Mouse (Mus musculus): Measurements from ENCODE around the gene Galnt6. TPM values are rescaled to one million over a fixed set of nuclear protein-coding genes. Genes with fewer than 3 reads are reported as not detected.
A peak's percentile ranks its signal among the peaks of the same experiment; 100 is the strongest.

Gene Galnt6
- total RNA-seq, 2 experiments from 2014 or later, result 0.49 to 0.87 TPM

DNA sequence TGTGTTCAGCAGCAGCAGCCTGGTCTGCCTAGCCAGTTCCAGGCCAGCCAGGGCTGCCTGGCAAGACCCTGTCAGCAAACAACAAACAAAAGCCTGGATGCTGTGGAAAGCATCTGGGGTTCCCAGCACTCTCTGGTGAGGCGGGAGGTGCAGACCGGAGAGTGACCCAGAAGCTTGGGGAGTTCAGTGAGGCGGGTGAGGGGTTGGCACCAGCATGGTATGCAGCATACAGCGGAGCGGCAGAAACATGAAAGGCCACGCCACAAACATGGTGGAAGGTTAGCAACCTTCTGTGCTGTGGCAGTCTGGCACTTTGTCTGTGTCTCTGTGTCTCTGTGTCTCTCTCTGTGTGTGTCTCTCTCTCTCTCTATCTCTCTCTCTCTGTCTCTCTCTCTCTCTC lies 42.7 kb downstream of the Galnt6 start:
- no peak for DNase-seq (ENCODE audit: low spot score in 2 of 2)

DNA sequence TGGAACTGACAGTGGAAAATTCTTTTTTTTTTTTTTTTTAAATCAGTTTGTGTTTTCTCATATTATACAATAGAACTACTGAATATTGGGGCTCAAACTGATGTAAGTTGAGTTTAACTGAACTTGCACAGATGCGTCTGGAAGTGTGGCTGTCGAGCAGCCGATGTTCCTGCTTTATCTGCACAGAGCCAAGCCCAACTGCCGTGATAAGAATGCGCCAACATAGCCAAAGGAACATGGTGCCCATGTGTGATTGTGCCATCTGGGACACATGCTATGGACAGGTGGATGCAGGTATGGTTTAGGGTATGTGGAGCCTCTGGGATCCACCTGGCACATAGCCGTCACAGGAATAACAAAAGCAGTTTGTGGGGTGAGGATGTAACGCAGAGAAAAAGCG lies 43.3 kb downstream of the Galnt6 start:
- no peak for DNase-seq (ENCODE audit: low spot score in 2 of 2)

DNA sequence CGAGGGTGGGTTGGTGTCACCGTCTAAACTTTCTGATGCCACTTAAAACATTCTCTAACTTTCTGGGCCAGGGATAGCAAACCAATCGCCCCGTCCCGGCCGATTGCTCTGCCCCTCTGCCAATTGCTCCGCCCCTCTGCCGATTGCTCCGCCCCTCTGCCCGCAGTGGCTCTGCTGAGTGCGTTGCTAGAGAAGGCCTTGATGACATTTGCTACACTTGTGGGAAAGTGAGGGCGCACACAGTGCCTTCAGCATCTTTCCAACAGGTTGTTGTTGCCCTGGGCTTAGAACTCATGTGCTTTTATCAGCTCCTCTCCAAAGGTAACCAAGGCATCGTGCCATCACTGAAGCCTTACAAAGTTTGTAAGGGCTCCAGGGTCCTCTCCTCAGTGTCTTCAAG lies 43.9 kb downstream of the Galnt6 start:
- DNase-seq (ENCODE audit: low spot score in 2 of 2), result no peak

- DNase-seq (ENCODE audit: low spot score in 2 of 2), result no peak
These were observed 44.7 kb downstream of the Galnt6 start for GRCm38 (mm10) chr15:100684450-100684849.

DNA sequence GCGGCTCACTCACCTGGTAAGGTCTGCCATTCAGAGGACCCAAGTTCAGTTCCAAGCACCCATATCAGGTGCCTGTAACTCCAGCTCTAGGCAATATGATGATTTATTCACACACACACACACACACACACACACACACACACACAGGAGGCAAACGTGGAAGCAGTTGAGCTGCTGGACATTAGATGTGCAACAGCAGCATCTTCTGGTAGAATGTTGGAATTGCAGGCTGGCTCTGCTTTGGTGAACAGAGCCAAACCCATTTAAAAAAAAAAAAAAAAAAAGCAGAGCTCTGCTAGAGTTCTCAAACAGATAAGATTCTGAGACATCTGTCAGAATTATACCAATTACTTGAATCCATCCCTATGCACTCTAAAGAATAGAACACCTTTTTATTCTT lies 46.1 kb downstream of the Galnt6 start:
- peak; percentile 84 to 86 for DNase-seq (ENCODE audit: low spot score in 2 of 2)

DNA sequence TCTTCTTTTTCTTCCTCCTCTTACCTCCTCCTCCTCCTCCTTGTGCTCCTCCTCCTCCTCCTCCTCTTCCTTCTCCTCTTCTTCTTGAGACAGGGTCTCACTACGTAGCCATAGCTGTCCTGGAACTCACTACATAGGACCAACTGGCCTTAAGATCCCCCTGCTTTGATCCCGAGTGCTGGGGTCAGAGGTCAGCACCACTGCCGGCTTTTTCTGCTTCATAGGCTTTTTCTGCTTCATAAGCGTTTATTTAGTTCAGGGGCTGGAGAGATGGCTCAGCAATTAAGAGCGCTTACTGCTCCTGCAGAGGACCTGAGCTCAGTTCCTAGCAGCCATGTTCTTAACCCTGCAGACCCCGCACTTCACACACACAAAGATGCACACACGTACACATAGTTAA lies 47.4 kb downstream of the Galnt6 start:
- DNase-seq (ENCODE audit: low spot score in 2 of 2), result no peak

DNA sequence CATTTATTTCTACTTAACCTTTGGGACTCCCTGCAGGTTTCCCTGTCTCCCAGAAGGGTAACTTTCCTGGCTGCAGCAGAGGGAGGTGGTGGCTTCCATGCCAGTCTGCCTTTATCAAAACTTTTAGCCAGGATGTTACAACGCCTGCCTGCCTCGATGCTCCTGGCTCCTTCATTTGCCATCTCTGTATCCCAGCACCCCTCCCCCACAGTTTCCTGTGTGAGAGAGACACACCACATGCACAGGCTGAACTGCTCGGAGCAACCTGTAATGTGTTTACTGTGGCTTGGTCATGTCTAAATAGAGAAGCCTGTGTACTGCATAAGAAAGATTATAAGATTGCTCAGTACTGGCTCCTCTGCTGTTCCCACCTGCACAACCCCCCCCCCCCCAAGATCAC lies 48.8 kb downstream of the Galnt6 start:
- DNase-seq (ENCODE audit: low spot score in 2 of 2), result no peak

DNA sequence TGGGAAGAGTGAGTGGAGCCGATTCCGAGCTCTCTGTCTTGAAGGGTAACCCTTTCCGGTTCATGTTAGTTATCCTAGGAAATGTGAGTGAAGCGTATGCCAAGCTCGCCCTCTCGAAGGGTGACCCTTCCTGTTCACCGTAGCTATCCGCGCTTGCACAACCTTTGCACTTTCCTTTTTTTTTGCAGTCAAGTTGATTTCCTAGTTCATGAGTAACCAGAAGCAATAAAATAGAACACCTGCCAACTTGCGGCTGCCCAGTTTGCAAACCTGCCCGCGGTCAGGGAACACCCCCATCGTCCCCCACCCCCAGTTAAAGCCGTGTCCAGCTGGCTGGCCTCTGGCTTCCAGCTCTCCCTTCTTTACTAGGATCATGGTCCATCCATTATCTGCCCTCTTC lies 50.2 kb downstream of the Galnt6 start:
- no peak for DNase-seq (ENCODE audit: low spot score in 2 of 2)

GRCm38 (mm10) chr15:100678581-100678980 lies 50.6 kb downstream of the Galnt6 start:
- no peak for DNase-seq (ENCODE audit: low spot score in 2 of 2)

DNA sequence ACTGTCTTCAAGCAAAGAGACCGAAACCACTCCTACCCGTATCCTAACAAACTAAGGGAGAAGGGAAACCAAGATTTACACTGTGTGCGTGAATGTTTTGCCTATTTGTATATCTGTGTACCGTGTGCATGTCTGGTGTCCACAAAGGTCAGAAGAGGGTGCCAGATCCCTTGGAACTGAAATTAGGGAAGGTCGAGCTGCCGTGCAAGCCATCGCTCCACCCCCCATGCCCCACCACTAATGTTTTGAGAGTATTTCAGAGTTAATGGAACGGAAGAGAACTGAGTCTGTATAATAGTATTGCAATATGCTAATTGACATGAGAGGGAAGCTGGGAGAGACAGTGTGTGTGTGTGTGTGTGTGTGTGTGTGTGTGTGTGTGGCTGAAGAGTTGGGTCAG lies 51.5 kb downstream of the Galnt6 start:
- DNase-seq (ENCODE audit: low spot score in 2 of 2), result no peak

DNA sequence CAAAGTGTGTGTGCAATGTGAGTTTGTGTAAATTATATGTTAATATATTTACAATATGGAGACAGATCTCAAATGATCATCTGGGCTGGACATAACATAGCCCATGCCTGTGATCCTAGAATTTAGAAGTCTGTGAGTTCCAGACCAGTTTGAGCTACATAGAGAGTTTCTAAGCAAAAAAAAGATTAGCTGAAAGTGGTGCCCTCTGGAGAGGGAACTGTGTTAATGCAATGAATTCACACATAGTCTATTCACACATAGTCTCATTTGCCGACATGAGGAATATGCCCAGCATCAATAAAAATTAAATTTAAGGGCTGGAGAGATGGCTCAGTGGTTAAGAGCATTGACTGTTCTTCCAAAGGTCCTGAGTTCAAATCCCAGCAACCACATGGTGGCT lies 52.7 kb downstream of the Galnt6 start:
- no peak for DNase-seq (ENCODE audit: low spot score in 2 of 2)

- no peak for DNase-seq (ENCODE audit: low spot score in 2 of 2)
These were observed 53.7 kb downstream of the Galnt6 start for GRCm38 (mm10) chr15:100675486-100675885.

DNA sequence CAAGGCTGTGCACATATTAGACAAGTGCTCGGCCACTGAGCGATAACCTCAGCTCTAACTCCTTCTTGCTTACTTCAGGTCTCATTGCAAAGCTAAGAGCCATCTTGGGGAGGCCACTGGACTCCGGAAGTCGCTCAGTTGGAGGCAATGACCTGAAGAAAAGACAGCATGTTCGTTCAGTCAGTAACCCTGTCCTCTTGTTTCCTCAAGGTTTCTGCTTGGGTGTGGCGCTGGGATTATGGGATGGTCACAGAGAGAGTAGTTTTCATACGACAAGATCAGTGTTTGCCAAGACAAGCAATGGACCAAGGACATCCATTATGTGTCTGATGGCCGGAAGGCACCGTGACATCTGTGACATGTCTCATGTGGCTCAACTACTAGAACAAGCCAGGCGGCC lies 54.6 kb downstream of the Galnt6 start:
- DNase-seq (ENCODE audit: low spot score in 2 of 2), result no peak

- no peak for DNase-seq (ENCODE audit: low spot score in 2 of 2)
These were observed 55.4 kb downstream of the Galnt6 start for GRCm38 (mm10) chr15:100673585-100674391.

DNA sequence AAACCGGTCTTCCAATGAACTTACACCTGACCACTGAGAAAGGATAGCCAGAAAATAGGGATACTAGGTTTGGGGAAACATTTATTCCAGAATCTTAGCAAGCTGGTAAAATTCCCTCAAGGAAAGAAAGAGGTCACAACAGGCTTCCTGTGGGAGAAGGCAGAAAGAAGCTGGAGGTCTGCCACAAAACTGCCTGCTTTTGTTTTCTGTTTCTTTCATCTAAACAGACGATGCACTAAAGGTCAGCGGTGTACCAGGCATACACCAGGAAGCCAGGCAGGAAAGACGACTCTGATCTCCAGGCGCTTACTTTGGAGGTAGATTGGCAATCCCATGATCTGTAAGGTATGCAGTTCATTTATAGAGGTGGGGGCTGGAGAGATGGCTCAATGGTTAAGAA lies 58.3 kb downstream of the Galnt6 start:
- no peak for DNase-seq (ENCODE audit: low spot score in 2 of 2)

- DNase-seq (ENCODE audit: low spot score in 2 of 2), result no peak
These were observed 59.2 kb downstream of the Galnt6 start for GRCm38 (mm10) chr15:100670004-100670403.

DNA sequence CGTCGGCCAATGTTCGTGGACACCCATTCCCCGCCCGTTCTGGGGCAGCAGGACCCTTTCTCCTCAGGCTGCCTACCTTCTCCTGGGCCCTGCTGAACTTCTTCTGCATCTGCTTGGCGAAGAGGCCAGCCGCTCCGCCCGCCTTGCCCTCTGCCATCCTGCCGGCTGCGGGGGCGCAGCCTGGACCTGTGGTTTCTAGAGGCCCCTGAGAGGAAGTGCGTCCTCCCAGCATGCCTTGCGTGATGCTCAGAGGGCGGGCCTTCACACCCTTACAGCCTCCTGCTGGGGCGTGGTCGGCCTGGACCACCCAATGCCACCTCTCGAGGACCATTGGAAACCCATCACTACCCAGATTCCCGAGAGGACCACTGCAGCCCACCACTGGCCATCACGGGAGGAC lies 59.8 kb downstream of the Galnt6 start, which contains the start of gene Bin2:
Gene Bin2 (minus strand): TSS at position 217 of the 400 bp plus-strand sequence.
- DNase-seq (ENCODE audit: low spot score in 2 of 2), result peak in 1 of 2 experiments; percentile 30

DNA sequence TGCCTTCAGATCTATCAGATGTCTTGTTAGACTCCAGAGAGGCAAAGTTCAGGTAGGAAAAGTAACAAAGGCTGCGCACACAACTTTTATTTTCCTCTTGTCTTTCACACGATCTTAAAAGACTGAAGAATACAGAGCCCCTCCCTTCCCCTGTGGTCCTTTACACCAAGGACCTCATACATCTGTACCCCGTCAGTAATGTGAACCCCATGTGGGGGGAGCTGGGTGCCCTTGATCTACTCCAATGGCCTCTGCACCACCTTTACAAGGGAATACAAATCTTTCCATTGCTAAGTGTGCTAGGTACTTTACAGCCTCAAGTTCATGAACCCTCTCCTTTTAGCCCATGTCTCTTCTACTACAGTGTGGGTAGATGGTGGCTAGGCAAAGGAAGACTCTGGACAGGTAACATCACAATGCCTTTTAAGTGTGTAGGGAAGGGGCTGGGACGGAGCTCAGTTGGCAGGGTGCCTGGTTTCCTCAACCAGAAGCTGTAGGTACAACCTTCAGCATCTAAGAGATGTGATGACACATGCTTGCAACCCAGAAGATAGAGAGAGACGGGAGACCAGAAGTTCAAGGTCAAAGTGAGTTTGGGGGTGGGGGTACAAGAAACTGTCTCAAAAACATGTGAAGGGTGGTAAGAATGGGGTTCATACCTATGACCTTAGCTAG lies 61.2 kb downstream of the Galnt6 start:
- no peak for DNase-seq (ENCODE audit: low spot score in 2 of 2)

DNA sequence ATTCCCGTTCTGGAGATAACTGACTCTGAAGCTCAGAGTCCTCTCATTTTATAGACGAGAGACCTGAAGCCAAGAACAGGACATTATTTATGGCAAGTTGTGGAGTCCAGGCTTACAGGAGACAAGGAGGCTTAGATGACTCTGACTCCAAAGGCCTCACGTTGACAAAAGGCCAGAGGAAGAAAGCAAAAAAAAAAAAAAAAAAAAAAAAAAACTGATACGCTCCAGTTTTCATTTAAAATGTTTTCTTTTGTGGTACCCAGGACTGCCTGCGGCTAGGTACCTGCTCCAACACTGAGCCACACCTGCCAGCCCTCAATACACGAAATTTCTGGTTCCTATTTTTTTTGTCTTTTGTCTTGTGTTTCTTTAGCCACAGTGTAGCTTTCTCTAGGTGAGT lies 61.8 kb downstream of the Galnt6 start:
- DNase-seq (ENCODE audit: low spot score in 2 of 2), result no peak

- DNase-seq (ENCODE audit: low spot score in 2 of 2), result no peak
These were observed 62.3 kb downstream of the Galnt6 start for GRCm38 (mm10) chr15:100666851-100667250.

- no peak for DNase-seq (ENCODE audit: low spot score in 2 of 2)
These were observed 62.9 kb downstream of the Galnt6 start for GRCm38 (mm10) chr15:100666219-100666696.

DNA sequence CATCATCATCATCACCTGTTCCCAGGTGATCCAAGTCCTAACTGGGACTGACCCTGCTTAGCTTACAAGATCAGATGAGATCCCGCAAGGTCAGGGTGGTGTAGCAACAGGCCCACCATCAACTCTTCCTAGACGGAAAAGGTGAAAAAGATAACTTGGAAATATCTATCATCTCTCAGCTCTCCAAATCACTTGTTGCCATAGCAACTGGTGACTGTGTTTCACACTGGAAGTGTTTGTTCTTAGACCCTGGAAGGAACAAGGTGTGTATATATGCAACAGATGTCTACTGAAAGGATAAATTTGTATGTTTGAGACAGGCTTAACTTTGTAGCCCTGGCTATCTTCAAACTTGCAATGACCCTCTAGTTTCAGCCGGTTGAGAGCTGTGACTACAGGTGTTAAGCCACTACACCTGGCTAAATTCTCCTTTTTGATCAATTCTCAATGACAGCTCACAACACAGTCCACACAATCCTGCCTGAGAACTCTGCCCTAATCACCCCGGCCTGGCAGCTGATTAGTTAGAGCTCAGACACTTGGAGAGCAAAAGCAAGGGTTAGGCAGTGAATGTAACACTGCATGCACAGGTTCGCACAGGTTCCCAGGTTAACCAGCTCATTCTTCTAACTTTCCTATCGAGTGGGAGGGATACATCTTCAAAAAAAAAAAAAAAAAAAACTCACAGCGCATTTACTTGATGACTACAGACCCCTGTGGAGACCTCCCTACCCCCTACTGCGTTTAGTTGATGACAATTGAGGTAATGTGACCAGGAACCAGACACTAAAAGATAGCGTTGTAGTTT lies 63.6 kb downstream of the Galnt6 start:
- no peak for DNase-seq (ENCODE audit: low spot score in 2 of 2)

All from layer of hippocampus, postnatal 10 days (tissue).